Mouse (Mus musculus) CH12.LX (cell line): Measurements from ENCODE around the gene Kcnn3. TPM values are rescaled to one million over a fixed set of nuclear protein-coding genes. Genes with fewer than 3 reads are reported as not detected.

Experiments used
- DNase-seq: peaks from one replicate; pipeline ENCODE4 v3.0.0-alpha.2; 2013; ENCODE audit errors: extremely low read depth
- H3K27ac ChIP-seq: 2 replicates; pipeline ENCODE4 v1.5.1; 2012; ENCODE audit warnings: low read depth, mild to moderate bottlenecking, control low read depth, moderate library complexity; ENCODE audit not compliant: insufficient read depth
- H3K27me3 ChIP-seq: replicated peaks from 2 replicates; pipeline ENCODE3; 2012; ENCODE audit warnings: inconsistent platforms
- H3K36me3 ChIP-seq, 2 experiments: replicated peaks in 1 of 2; 2 replicates each; pipeline versions ENCODE3 to v1.6.1; 2012; ENCODE audit warnings: inconsistent platforms in 1 of 2, low read length in 1 of 2, mild to moderate bottlenecking in 1 of 2, mixed read lengths in 1 of 2, moderate library complexity in 1 of 2; ENCODE audit not compliant: control insufficient read depth in 1 of 2, insufficient read depth in 1 of 2
- H3K4me1 ChIP-seq, 2 experiments: 2 replicates each; pipeline ENCODE4 v1.6.1; 2012; ENCODE audit warnings: inconsistent platforms in 1 of 2, moderate library complexity in 1 of 2; ENCODE audit not compliant: insufficient read depth in 2 of 2, control insufficient read depth in 1 of 2
- H3K4me2 ChIP-seq: 2 replicates; pipeline ENCODE4 v1.6.1; 2012; ENCODE audit warnings: low read depth, mild to moderate bottlenecking, control low read depth; ENCODE audit not compliant: poor library complexity, insufficient read depth, severe bottlenecking
- H3K4me3 ChIP-seq, 3 experiments: fragments of 150-350 bp in 1 of 3; sonication (generic) in 1 of 3; replicated peaks in 1 of 3; 2 replicates each; pipeline versions ENCODE3 to v1.5.1; 2011 to 2012; ENCODE audit warnings: low read depth in 2 of 3, low read length in 2 of 3, mild to moderate bottlenecking in 2 of 3, moderate library complexity in 2 of 3, control low read depth in 1 of 3, improper control_type of control experiment in 1 of 3, inconsistent platforms in 1 of 3, mixed read lengths in 1 of 3; ENCODE audit not compliant: poor library complexity in 1 of 3
- H3K79me2 ChIP-seq: replicated peaks from 2 replicates; pipeline ENCODE4 v1.6.1; 2012; ENCODE audit warnings: mild to moderate bottlenecking, moderate library complexity; ENCODE audit not compliant: control insufficient read depth, poor library complexity, insufficient read depth, severe bottlenecking; ENCODE audit errors: extremely low read depth
- H3K9ac ChIP-seq: 2 replicates; pipeline ENCODE4 v1.6.1; 2012; ENCODE audit warnings: low read depth, mild to moderate bottlenecking, control low read depth, moderate library complexity; ENCODE audit not compliant: insufficient read depth
- H3K9me3 ChIP-seq: replicated peaks from 2 replicates; pipeline ENCODE3; 2012; ENCODE audit warnings: low read length, inconsistent platforms, mixed read lengths
- CTCF ChIP-seq, 2 experiments: IDR thresholded peaks in 1 of 2; conservative IDR thresholded peaks in 1 of 2; 2 replicates each; pipeline ENCODE4 v1.5.1; 2011 to 2012; ENCODE audit warnings: low read depth in 2 of 2, low read length in 2 of 2, improper control_type of control experiment in 1 of 2, inconsistent platforms in 1 of 2, mild to moderate bottlenecking in 1 of 2, moderate library complexity in 1 of 2
- E2F4 ChIP-seq: IDR thresholded peaks from 2 replicates; pipeline ENCODE4 v1.6.1; 2011; ENCODE audit warnings: low read depth, low read length, improper control_type of control experiment; ENCODE audit not compliant: insufficient replicate concordance
- ELF1 ChIP-seq: IDR thresholded peaks from 2 replicates; pipeline ENCODE4 v1.6.1; 2014; ENCODE audit warnings: low read depth, mild to moderate bottlenecking, inconsistent platforms, low read length, improper control_type of control experiment
- ETS1 ChIP-seq: conservative IDR thresholded peaks from 2 replicates; pipeline ENCODE4 v1.6.1; 2012; ENCODE audit warnings: low read depth, mild to moderate bottlenecking, inconsistent platforms, low read length, improper control_type of control experiment, moderate library complexity
- IRF4 ChIP-seq: IDR thresholded peaks from 2 replicates; pipeline ENCODE4 v1.6.1; 2014; ENCODE audit warnings: low read depth, mild to moderate bottlenecking, inconsistent platforms, low read length, improper control_type of control experiment
- JUND ChIP-seq: conservative IDR thresholded peaks from 2 replicates; pipeline ENCODE4 v1.6.1; 2011; ENCODE audit warnings: low read depth, low read length, improper control_type of control experiment
- MAFK ChIP-seq: IDR thresholded peaks from 2 replicates; pipeline ENCODE4 v1.6.1; 2011; ENCODE audit warnings: low read length, improper control_type of control experiment; ENCODE audit not compliant: insufficient replicate concordance
- MAX ChIP-seq: IDR thresholded peaks from 2 replicates; pipeline ENCODE4 v1.6.1; 2011; ENCODE audit warnings: low read length, improper control_type of control experiment
- MAZ ChIP-seq: IDR thresholded peaks from 2 replicates; pipeline ENCODE4 v1.6.1; 2012; ENCODE audit warnings: low read depth, mild to moderate bottlenecking, inconsistent platforms, low read length, improper control_type of control experiment, moderate library complexity
- MEF2A ChIP-seq: IDR thresholded peaks from 2 replicates; pipeline ENCODE4 v1.6.1; 2014; ENCODE audit warnings: low read depth, mild to moderate bottlenecking, inconsistent platforms, low read length, improper control_type of control experiment, borderline replicate concordance
- MYC ChIP-seq: IDR thresholded peaks from 2 replicates; pipeline ENCODE4 v1.6.1; 2011; ENCODE audit warnings: low read depth, mild to moderate bottlenecking, improper control_type of control experiment, low read length
- NELFE ChIP-seq: IDR thresholded peaks from 2 replicates; pipeline ENCODE4 v1.6.1; 2011; ENCODE audit warnings: low read depth, low read length, improper control_type of control experiment
- NRF1 ChIP-seq: IDR thresholded peaks from 2 replicates; pipeline ENCODE4 v1.6.1; 2014; ENCODE audit warnings: low read depth, mild to moderate bottlenecking, inconsistent platforms, low read length, improper control_type of control experiment, moderate library complexity
- POLR2AphosphoS2 ChIP-seq: IDR thresholded peaks from 2 replicates; pipeline ENCODE4 v1.6.1; 2011; ENCODE audit warnings: low read depth, low read length, improper control_type of control experiment
- RAD21 ChIP-seq: IDR thresholded peaks from 2 replicates; pipeline ENCODE4 v1.6.1; 2011; ENCODE audit warnings: low read depth, mild to moderate bottlenecking, low read length, improper control_type of control experiment, moderate library complexity
- SMC3 ChIP-seq: IDR thresholded peaks from 2 replicates; pipeline ENCODE4 v1.6.1; 2011; ENCODE audit warnings: low read depth, low read length, improper control_type of control experiment
- ZC3H11A ChIP-seq: IDR thresholded peaks from 2 replicates; pipeline ENCODE4 v1.6.1; 2012; ENCODE audit warnings: low read depth, mild to moderate bottlenecking, inconsistent platforms, low read length, improper control_type of control experiment
- ZKSCAN1 ChIP-seq: IDR thresholded peaks from 2 replicates; pipeline ENCODE4 v1.6.1; 2012; ENCODE audit warnings: low read depth, inconsistent platforms, low read length, improper control_type of control experiment, borderline replicate concordance
- ZNF384 ChIP-seq: IDR thresholded peaks from 2 replicates; pipeline ENCODE4 v1.6.1; 2012; ENCODE audit warnings: low read depth, low read length, improper control_type of control experiment, inconsistent platforms
- dilution Hi-C: fragments of 300-500 bp; cut with MboI; formaldehyde crosslinking; loops from 2 replicates; pipeline ENCODE4 v1.14.3; 2020; ENCODE audit warnings: low sequenced_read_pairs; ENCODE audit not compliant: extremely low pct_unique_long_range_greater_than_20kb, extremely low pct_ligation_motif_present
- in situ Hi-C: fragments of 300-500 bp; cut with MboI; formaldehyde crosslinking; loops from 3 replicates; pipeline ENCODE4 v1.14.3; 2019; ENCODE audit warnings: low sequenced_read_pairs, low pct_ligation_motif_present, low pct_unique_long_range_greater_than_20kb, mixed read lengths
- polyA plus RNA-seq: library from polyadenylated mRNA; unstranded; fragments of >175 nt; gene quantifications from 2 replicates; pipeline ENCODE4 v1.2.1, GENCODE M21; 2012; ENCODE audit warnings: low read depth; ENCODE audit not compliant: insufficient read length
- total RNA-seq, 2 experiments: library from RNA; depleted of rRNA; stranded (reverse); fragments of 300-350 nt in 1 of 2; fragments of >200 nt in 1 of 2; gene quantifications; 2 replicates each; pipeline ENCODE4 v1.2.3; 2012 to 2014

Gene Kcnn3
- total and polyA plus RNA-seq, 3 experiments = 0.06 TPM; not detected in 2

DNA sequence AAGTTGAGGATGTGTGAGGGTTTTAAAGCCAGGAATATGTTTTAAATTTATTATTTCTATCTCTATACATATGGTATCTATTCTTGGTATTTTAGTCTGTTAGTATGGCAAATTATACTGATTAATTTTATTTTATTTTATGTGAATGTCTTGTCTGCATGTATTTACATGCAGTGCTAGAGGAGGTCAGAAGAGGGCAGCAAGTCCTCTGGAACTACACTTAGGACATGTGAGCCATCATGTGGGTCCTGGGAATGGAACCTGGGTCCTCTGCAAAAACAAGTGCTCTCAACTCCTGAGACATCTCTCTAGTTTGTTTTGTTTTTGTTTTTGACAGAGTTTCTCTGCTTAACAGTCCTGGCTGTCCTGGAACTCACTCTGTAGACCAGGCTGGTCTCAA lies 18.5 kb upstream of the Kcnn3 start:
- Histone ChIP-seq H3K4me1 (peaks cover 0 to 3% of the 10 kb centered on the region in 2 experiments; a peak in 1 of 4 replicates), H3K36me3 (no peaks in the 10 kb centered on the region), H3K27ac (no peak overlapping the region), H3K9ac (no peak overlapping the region), H3K4me3 (no peak overlapping the region), H3K9me3 (no peaks in the 10 kb centered on the region), H3K4me2 (no peak overlapping the region), H3K27me3 (peaks cover 13% of the 10 kb centered on the region), H3K79me2 (no peaks in the 10 kb centered on the region)
- in situ Hi-C loops (no loop called here), dilution Hi-C loops (no loop called here)
- TF ChIP-seq SMC3 = peak; percentile 17; the same call in 1 of the 2 replicates
- peak in 1 of 2 experiments; percentile 54; a peak in 2 of 4 replicates for TF ChIP-seq CTCF (conservative IDR thresholded peaks at IDR 0.05 in 1 of 2, IDR thresholded peaks at IDR 0.05 in 1 of 2; ENCODE audit: low read depth in 2 of 2, low read length in 2 of 2)
- TF ChIP-seq ZNF384 = no peak
- TF ChIP-seq MAX = no peak
- peak; percentile 49 for TF ChIP-seq RAD21
- no peak for TF ChIP-seq JUND
- TF ChIP-seq POLR2AphosphoS2 = no peak
- DNase-seq = no peak

DNA sequence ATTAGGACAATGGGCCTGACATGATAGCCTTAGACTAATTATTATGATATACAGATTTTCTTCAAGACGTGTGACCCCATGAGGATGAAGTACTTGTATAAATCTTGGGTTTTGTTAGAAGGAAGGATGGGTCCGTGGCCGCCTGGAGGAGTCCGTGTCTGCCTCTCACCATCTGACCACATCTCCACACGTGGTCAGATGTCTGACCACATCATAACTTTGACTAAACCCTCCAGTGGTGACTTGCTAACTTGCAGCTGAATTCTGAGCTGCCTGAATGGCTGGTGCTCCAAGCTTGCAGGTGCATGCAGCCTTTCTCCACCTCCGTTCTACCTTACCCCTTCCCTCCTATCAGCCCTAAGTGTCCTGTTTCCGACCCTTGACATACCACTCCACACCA lies 17.4 kb upstream of the Kcnn3 start:
- Histone ChIP-seq H3K27ac (no peak overlapping the region), H3K27me3 (peaks cover 22% of the 10 kb centered on the region)

DNA sequence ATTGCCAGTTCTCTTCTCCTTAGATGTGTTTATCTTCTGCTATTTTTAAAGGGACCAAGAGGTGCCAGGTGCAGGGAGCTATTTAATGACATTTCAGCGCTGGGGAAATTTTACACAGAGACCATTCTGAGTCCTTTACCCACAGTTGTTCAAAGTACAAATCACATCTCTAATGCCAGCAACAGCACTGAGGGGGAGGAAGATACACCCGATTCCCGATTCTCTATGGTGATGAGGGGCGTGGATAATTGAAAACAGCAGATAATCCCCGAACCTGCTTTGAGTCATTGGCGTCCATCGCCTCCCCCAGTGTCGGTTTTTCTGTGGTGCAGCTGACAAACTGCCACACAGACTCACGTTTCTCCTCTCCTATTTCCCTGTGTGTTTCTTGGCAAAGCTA lies 11.9 kb upstream of the Kcnn3 start:
- no peak for DNase-seq
- TF ChIP-seq IRF4 = no peak
- TF ChIP-seq ELF1 = no peak
- TF ChIP-seq NELFE = no peak
- no peak for TF ChIP-seq MAZ
- TF ChIP-seq POLR2AphosphoS2 = no peak
- no peak for TF ChIP-seq NRF1
- no peak for TF ChIP-seq ZKSCAN1
- TF ChIP-seq RAD21 = no peak
- no peak for TF ChIP-seq E2F4
- no peak for TF ChIP-seq MAFK
- TF ChIP-seq ETS1 = no peak
- TF ChIP-seq MEF2A = no peak
- no peak for TF ChIP-seq MYC
- in situ Hi-C loops = no loop called here
- H3K79me2 ChIP-seq = no peaks in the 10 kb centered on the region
- H3K27me3 ChIP-seq = peaks cover 35% of the 10 kb centered on the region
- no peak overlapping the region for H3K4me3 ChIP-seq
- H3K4me2 ChIP-seq = no peak overlapping the region
- H3K27ac ChIP-seq = no peak overlapping the region
- H3K9ac ChIP-seq = no peak overlapping the region
- no peaks in the 10 kb centered on the region for H3K9me3 ChIP-seq
- peaks cover 0 to 5% of the 10 kb centered on the region in 2 experiments; a peak in 1 of 4 replicates for H3K4me1 ChIP-seq
- H3K36me3 ChIP-seq = no peaks in the 10 kb centered on the region
- dilution Hi-C loops = no loop called here

More for the DNA sequence above, 17.4 kb upstream of the Kcnn3 start:
- TF ChIP-seq ZC3H11A = no peak
- DNase-seq = no peak
- H3K4me1 ChIP-seq = no peaks in the 10 kb centered on the region
- no peak overlapping the region for H3K9ac ChIP-seq
- H3K4me2 ChIP-seq = no peak overlapping the region
- no peaks in the 10 kb centered on the region for H3K36me3 ChIP-seq
- H3K9me3 ChIP-seq = no peaks in the 10 kb centered on the region
- in situ Hi-C loops = no loop called here
- dilution Hi-C loops = no loop called here
- H3K79me2 ChIP-seq = no peaks in the 10 kb centered on the region
- no peak overlapping the region for H3K4me3 ChIP-seq
